Mouse (Mus musculus) fat pad, adult 2 months (tissue): ENCODE results near the gene Snrpd2.

Experiments
- DNase-seq: peaks from one replicate; pipeline ENCODE4 v3.0.0-alpha.2; 2011; ENCODE audit warnings: low read depth, low spot score; ENCODE audit errors: extremely low read depth

The Snrpd2 gene

DNA sequence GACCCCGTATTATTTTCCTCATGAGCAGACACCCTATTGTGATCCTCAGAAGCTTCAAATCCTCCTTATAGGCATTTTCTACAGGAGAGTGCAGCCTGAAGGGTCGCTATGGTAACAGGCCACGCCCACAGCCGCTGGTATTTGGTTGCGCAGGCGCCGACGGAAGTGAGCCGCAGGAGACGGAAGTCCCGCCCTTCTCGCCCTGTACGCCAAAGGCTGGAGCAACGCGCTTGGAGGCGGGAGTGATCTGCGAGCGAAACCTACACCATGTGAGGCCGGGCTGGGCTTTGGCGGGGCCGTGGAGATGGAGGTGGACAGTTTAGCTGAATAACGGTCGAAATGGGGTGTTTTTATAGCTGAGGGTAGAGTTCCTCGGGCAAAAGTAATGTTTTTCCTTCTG is at the start of gene Snrpd2:
Gene Snrpd2, plus strand, starts transcription at position 97 of the 400 bp plus-strand sequence.
- DNase-seq: peak; percentile 47

DNA sequence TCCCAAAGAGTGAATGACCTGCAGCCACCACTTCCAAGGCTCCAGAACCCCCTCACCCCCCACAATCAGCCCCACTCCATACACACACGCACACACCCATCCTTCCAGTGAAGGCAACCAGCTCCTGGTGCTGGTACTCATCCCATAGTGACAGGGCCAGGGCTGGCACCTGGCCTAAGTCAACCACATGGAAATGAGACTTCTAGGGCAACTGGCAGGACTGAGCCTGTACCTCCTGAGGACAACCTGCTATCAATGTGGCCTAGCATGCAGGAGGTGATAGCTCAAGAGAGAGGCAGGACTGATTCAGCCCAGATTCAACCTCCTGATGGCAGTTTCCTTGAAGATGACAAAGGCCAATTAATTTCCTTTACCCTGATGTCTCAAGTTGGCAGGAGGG is 49.2 kb upstream of the Snrpd2 start:
- DNase-seq: no peak

DNA sequence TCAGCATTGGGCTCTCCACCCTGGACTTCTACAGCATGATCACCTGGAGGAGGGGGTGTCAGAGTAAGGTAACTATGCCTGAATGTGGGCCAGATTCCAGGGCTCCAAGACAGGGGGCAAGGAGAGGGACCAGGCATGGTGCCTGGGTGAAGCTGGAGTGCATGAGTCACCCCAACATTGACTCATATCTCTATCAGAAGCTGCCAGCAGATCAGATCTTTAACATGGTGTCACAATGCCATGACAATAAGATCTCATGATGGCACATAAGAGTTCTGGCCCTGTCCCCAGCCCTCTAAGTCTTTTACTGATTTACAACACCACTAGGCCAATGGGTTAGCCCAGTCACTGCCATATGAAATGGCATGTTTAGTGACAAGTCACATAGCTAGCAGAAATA is 45.8 kb upstream of the Snrpd2 start:
- DNase-seq: no peak

DNA sequence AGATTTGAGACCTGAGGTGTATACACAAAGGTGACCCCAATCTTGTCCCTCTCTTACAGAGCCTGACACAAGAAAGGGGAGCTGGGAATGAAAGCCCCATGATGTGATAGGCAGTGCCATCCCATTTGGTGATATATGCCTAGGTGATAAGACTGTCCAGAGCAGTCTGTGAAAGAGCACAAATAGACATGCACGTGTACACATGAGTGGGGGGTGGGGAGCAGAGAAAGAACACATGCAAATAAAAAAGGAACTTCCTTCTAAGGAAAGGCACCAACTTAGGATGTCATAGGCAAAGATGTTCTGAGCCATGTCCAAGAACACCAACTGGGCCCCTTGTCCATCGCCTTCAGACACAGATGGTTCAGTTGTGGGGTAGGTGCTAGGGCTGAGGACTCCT is 45.0 kb upstream of the Snrpd2 start:
- DNase-seq: no peak

DNA sequence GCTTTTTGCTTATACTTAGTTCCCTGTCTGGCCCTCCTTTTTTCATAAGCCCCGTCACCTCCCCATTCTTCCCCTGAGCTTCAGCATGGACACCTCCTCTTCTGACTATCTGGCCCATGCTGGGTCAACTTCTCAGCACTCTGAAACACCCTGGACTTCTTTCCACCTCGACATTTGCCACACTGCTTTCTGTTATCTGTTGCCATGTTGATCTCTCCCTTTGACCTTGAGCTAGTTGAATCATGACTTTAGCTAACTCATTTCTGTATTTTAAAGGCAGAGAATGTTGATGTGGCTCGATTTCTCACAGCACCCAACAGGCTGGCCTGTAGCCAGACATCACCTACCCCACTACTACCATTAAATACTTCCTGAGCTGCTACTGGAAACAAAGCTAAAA is 42.1 kb upstream of the Snrpd2 start:
- DNase-seq: no peak

DNA sequence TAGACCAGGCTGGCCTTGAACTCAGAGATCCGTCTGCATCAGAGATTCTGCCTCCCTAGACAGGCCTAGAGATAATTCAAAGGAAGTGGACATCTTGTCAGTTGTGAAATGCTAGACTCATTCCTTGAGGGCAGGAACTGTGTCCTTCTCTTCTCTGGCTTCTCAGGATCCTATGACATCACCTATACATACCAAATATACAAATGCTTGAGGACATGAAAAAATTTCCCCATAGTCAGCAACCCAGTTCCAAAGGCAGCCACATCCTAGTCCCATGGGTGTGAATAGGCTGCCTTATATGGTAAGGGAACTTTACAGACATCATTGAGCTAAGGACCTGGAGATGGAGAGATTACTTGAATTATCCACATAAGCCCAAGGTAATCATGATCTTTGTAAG is 40.0 kb upstream of the Snrpd2 start:
- no peak for DNase-seq

DNA sequence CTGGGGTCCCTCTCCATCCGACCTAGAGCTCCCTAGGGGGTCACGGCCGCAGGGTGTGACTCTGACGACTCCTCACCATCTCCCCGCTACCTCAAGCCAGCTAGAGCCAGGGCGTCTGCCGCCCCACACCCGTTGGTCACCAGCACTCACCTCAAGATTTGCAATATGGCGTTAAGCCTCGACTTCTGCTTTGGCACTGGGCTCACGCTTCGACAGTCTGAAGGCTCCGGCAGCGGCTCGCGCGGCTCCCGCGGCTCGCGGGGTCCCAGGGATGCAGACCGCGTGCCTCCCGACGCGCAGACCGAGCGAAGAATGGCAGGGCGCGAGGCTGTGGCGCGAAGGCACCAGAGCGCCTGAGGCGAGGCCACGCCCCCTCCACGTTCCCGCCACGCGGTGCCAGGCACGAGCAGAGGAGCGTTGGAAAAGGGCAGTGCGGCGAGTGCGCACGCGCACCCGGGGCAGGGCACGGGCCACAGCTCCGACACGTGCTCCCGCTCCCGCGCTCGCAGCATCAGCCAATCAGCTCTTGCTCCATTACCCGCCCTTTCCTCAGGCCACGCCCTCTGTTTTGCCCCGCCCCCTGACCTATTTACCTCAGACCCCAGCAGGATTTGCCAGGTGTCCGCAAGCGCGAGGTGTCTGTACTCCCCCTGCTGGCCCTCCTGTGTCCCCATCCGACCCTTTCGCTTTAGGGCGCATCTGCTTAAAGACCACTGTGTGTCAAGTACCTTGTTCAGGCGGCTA is 31.3 kb upstream of the Snrpd2 start, which contains the start of gene Gm4969:
Gene Gm4969, minus strand, starts transcription at position 341 of the 744 bp plus-strand sequence.
- DNase-seq: no peak

DNA sequence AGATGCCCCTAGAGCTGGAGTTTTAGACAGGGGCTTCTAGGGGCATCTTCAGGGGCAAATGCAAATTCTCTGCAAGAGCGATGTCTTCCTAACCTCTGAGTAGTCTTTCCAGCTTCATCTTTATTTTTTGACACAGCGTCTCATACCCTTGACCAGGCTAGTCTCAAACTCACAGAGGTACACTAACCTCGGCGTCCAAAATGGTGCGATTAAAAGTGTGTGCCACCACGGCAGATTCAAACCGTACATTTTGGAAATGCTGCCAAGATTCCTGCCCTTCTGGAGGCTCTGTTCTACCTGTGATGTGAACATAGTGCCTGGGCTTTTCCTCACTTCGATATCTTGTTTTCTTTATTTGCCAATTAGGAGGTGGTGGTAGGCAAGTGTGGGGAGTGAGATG is 30.4 kb upstream of the Snrpd2 start:
- DNase-seq: no peak

DNA sequence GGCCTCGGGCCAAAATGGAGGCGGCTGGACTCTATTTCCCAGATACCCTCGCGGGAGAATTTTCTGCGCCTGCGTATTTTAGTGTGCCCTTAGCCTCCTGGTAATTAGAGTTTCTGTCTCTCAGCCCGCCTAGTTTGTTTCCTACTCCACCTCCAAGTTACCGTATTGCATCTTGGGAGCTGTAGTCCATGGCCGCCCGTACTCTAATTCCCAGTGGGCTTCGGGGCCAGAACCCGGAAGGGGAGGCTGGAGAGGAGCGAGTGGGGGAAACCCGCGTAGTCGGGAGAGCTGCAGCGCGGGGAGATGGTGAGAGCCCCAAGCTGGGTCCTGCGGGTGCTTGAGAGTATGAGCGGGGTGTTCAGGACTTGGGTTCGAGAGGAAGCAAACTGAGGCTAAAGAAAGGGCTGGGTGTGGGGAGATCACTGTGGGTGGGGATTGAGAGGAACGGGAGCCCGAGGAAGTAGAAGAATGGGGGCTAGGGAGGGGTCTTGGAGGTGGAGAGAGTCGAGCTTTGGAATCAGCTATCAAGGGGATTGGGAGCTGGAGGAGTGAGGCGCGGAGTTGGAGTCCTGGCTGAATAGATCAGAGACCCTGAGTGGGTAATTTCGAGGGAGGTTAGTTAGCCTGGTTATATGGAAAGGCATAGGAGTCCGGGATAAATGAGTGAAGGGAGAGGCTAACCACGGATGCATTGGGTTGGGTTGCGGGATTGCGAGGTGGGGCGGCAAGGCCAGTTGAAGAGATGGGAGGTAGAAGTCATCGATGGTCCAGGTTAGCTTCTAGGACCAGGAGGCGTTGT is 29.7 kb upstream of the Snrpd2 start, which contains the start of gene Fbxo46:
Gene Fbxo46, plus strand, starts transcription at position 229 of the 799 bp plus-strand sequence.
- peak; percentile 86 for DNase-seq

DNA sequence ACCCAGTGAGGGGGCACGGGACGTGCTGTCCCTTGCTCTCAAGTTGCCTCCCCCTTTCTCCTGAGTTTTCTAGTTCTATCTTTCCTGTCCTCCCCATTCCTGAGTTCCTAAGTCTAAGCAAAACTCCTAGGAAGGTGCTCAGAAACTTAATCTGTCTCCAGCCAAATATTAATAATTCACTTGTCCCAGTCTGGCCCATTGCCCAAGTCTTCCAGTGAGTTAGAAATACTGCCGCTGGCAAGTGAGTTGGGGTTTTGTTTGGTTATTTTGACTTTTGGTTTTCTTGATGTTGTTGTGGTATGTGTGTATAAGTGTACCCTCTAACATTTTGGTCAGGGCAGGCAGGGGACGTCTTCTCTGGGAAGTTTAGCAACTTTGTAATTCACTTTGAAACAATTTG is 27.8 kb upstream of the Snrpd2 start:
- no peak for DNase-seq

DNA sequence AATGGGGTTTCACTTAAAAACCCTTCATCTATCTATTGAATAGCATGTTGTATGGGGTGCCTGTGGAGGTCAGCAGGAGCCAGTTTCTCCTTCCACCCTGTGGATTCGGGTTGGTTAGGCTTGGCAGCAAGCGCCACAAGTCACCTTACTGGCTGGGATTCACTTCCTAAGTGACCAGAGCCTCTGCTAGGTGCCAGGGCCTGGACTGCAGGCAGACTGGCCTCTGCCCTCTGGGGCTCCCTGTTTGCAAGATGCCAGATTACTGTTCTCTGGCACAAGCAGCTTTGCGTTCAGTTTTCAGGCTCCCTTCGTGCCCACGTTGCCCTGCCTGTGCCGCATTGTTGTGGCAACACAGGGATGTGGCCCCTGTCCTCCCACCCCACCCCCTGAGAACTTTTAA is 24.8 kb upstream of the Snrpd2 start:
- no peak for DNase-seq

DNA sequence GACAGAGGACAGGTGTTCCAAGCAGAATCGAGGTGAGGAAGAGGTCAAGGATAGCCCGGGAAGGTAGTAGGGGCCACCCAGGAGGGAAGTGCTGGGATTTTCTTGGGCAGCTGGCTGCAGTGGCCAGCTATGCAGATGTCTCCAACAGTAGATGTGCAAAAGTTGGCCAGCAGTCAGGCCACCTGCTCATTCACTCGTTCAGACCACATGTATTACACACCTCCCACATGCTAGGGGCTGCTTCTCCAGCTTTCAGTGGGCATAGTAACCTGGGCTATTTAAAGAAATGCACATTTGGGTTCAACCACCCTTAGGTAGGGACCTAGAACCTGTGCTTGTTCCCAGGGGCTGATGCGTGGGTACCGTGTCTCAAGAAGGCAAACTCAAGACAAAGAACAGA is 21.8 kb upstream of the Snrpd2 start:
- no peak for DNase-seq

DNA sequence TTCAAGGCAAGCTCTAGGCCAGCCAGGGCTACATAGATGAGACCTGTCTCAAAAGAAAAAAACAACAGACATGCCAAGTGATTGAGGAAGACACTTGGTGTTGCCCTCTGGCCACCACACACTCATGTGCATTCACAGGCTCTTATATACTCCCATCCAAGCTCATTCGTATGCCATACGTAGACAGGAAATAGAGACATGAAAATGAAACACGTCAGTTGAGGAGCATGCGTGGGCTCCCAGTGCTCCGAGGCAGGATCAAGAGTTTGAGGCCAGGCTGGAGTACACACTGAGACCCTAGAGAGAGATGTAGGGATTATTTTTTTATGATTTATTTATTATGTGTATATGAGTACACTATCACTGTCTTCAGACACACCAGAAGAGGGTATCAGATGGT is 20.1 kb upstream of the Snrpd2 start:
- no peak for DNase-seq

DNA sequence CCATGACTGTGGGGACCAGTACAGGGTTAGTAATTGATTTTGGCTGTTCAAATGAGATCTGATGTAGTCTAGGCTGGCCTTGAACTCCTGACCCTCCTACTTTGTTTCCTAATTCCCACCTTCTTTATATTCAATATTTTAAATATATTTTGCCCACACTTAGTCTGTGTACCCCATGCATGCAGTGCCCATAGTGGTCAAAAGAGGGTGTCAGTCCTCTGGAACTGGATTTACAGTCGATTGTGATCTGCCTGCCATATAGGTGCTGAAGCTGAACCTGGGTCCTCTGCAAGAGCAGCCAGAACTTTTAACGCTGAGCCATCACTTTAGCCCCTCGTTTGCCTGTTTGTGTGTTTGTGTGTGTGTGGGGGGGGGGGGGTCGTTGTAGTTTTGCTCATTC is 18.9 kb upstream of the Snrpd2 start:
- no peak for DNase-seq

DNA sequence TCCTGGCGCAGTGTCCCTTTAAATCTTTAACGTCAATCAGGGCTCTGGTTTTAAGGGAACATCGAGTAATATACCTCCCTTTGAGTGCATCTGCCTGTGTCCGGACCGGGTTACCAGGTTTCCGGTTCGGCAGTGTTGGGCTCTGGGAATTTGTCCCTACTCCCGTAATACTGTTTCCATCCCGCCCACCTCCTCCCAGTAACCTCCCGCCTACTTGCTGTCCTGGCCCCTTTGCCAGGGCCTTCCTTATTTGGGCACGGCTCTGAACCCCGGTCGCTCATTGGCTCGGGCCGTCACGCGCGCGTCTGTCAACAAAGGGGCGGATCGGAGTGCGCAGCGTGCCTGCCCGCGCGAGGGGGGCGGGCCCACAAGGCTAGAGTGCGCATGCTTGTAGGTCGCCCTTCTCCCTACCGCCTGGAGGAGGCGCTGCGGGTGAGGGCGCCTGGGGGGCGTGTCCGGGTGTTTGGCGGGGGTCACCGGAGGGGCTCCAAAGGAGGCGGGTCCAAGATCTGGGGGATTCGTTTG is 18.1 kb upstream of the Snrpd2 start:
- DNase-seq: peak; percentile 94

DNA sequence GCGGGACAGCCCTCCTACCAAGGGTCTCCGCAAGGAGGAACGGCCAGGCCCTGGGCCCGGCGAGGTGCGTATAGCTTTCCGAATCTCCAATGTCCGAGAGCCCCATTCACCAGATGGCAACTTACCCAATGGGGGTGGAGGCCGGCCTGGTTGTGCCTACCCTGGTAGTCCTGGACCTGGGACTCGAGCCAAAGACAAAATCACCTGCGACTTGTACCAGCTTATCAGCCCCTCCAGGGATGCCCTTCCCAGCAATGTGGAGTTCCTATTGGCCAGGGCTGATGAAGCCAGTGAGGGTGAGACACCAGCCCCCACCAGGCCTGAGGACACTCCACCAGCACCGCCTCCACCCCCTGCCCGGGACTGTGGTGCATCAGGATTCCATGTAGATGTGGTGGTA is 13.4 kb upstream of the Snrpd2 start:
- DNase-seq: no peak

DNA sequence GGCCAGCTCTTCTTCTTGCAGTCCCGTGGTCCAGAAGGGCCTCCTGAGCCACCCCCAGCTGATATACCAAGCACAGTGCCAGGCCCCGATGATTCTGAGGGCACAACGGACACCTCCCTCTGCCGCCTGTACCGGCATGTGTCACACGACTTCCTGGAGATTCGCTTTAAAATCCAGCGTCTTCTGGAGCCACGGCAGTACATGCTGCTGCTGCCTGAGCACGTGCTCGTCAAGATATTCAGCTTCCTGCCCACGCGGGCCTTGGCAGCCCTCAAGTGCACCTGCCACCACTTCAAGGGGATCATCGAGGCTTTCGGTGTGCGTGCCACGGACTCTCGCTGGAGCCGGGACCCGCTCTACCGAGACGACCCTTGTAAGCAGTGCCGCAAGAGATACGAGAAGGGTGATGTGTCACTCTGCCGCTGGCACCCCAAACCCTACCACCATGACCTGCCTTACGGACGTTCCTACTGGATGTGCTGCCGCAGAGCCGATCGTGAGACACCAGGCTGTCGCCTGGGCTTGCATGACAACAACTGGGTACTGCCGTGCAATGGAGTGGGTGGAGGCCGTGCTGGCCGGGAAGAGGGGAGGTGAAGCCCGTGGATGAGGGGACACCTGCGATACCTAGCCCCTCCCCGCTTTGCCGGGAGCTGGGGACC is 12.7 kb upstream of the Snrpd2 start:
- no peak for DNase-seq

DNA sequence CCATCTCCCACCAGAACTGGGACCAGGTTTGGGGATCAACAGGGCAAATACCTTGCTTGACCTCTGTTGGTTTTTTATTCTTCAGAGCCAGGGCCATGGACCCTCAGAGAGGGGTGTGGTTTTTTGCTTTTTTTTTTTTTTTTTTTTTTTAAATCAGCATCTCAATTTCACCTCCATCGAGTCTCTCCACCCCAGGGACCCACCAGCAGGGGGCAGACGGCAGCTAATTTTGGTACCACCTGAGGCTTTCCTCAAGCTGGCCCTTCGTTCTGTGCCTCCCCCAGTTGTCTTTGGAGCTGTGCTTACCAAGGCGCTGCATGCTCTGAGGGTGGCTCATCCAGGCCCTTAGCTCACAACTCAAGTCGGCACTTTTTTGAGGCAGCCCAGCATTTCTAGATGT is 12.1 kb upstream of the Snrpd2 start:
- DNase-seq: no peak

DNA sequence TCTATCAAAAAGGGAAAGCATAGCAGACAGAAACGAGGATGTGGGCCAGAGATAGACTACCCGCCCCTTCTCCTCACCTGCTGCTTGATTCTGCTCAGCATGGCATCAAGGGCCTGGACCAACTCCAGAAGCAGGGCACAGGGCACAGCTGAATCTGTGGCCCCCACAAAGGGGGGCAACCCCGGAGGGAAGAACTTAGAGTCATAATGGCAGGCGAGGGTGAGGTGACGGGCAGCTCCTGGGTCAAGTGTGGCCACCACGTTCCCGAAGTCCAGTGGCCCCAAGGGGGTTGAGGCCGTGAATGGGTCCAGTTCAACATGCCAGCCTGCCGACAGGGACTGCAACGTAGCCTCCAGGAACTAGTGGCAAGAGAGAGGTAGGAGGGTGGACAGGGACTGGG is 2.7 kb upstream of the Snrpd2 start:
- no peak for DNase-seq

DNA sequence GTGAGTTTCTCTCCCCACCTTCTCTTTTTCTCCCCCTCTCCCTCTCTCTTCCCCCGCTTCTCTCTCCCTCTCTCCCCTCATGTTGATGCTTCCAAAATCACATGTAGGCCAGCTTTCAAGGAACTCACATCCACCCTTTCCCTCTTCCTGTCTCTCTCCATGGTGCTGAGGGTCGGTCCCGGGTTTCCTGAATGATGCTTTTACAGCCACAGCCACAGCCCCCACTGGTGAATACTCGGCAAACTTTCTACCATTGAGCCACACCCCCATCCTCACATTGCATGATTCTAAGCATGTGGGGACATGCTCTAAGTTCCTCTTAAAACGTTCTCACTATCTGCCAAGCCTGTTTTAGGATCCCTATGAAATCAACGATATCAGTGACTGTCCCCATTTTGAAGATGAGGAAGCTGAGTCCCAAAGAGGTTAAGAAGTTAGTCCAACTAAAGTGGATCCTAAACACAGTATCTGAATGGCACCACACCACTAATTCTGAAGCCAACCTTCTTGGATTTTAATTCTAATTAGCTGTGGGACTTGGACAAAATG is 2.0 kb upstream of the Snrpd2 start:
- DNase-seq: no peak

DNA sequence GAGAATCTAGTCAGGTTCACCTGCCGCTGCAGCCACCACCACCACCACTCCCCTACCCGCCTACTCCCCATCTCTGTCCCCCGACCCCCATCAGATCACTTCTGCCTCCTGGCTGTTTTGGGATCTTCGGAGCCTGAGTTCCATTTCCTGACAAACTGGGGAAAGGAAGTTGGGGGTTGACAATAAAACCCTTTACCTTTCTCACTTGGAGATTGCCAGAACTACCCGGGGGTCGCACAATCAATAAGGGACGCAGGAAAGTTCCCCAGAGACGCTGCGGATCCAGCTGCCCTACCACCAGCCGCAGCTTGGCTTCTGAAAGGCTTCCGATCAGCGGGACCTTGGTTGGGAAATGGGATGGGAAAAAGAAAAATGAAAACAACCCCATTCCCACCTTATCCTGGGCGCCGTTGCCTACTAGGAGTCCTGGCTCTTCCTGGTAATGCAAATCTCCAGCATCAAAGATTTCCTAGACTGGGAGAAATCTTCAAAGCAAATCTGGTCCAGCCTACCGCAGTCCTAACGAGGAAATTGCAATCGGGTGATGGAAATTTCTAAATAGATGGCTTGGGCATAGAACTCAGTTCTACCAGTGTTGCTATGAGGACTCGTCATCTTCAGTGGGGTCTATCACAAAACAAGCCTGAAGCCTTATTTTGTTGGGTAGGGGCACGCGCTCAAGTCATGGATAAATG is 1.2 kb upstream of the Snrpd2 start:
- no peak for DNase-seq
